Comparison of ENCODE assay signal across 30 mouse cellular contexts in genomic region chr13:24491101-24491500, GRCm38 (mm10).
DNase-seq lines count a peak whose midpoint lies in the region; ATAC-seq lines count a peak whose summit lies in the region.
"Had no signal": no experiment of that assay in that cellular context is flagged by ENCODE, and none has a peak within 500 bp of the region (broad histone marks: within the 10 kb centered on the region; RNA-seq: fewer than 3 reads in every experiment).

No protein-coding gene starts in this region.

- no peak overlapping the region for H3K4me2 ChIP-seq in forebrain, embryonic 11.5 days (ENCODE audit: low read depth, low read length, severe bottlenecking)
- H3K4me2 ChIP-seq in liver, embryonic 13.5 days, result no peak overlapping the region
- H3K4me2 ChIP-seq: embryonic facial prominence, embryonic 13.5 days; heart, embryonic 11.5 days; hindbrain, embryonic 13.5 days; intestine, embryonic 15.5 days had no signal

- H3K27ac ChIP-seq in forebrain, embryonic 10.5 days, result peak overlapping the region; percentile 12; the same call in 1 of the 2 replicates
- no peak overlapping the region for H3K27ac ChIP-seq in forebrain, embryonic 11.5 days (ENCODE audit: low read depth, low read length)
- 0 out of 2 replicates have a peak overlapping the region, but pooled peaks have one; percentile 24 for H3K27ac ChIP-seq in liver, embryonic 13.5 days
- H3K27ac ChIP-seq: embryonic facial prominence, embryonic 13.5 days; gastrocnemius, adult 2 months; hindbrain, embryonic 10.5 days; hindbrain, embryonic 13.5 days; intestine, embryonic 15.5 days had no signal

- no peak overlapping the region for H3K4me3 ChIP-seq in forebrain, embryonic 10.5 days
- H3K4me3 ChIP-seq in forebrain, embryonic 11.5 days (ENCODE audit: low read depth, low read length), result no peak overlapping the region
- H3K4me3 ChIP-seq in liver, embryonic 13.5 days (replicated peaks), result no peak overlapping the region
- H3K4me3 ChIP-seq: embryonic facial prominence, embryonic 13.5 days; gastrocnemius, adult 2 months; hindbrain, embryonic 10.5 days; hindbrain, embryonic 13.5 days; intestine, embryonic 15.5 days had no signal

- H3K9me3 ChIP-seq in forebrain, embryonic 10.5 days, result no peaks in the 10 kb centered on the region
- no peaks in the 10 kb centered on the region for H3K9me3 ChIP-seq in forebrain, embryonic 11.5 days (ENCODE audit: control insufficient read depth, low read length)
- no peaks in the 10 kb centered on the region for H3K9me3 ChIP-seq in liver, embryonic 13.5 days (replicated peaks)
- H3K9me3 ChIP-seq: embryonic facial prominence, embryonic 13.5 days; G1E; hindbrain, embryonic 10.5 days; hindbrain, embryonic 13.5 days; intestine, embryonic 15.5 days had no signal

- DNase-seq in forebrain, embryonic 10.5 days (ENCODE audit: extremely low spot score, low spot score), result no peak
- no peak for DNase-seq in forebrain, embryonic 11.5 days (ENCODE audit: low spot score)
- no peak for DNase-seq in liver, embryonic 13.5 days
- no peak for DNase-seq in liver
- peak; percentile 31 for DNase-seq in fat pad, adult 2 months (ENCODE audit: extremely low read depth, low read depth, low spot score)
- no peak for DNase-seq in embryo, embryonic 9.5 days (ENCODE audit: extremely low spot score)
- no peak for DNase-seq in heart, postnatal 25 days (ENCODE audit: low spot score)
- DNase-seq: adrenal gland, adult 2 months; adrenal gland, postnatal 14 days; B cell, adult 2 months; cerebellum, adult 11-12 months; cerebellum, adult 8-10 months; cerebellum, postnatal 10 days; cerebellum, postnatal 36 days; embryo, embryonic 11 days; forebrain, postnatal 0 days; gastrocnemius, adult 2 months; gastrocnemius, postnatal 14 days; heart, adult 18-20 months; heart, postnatal 36 days; kidney, adult 11 months had no signal

- no peaks in the 10 kb centered on the region for H3K27me3 ChIP-seq in forebrain, embryonic 10.5 days (ENCODE audit: poor library complexity, severe bottlenecking)
- no peaks in the 10 kb centered on the region for H3K27me3 ChIP-seq in forebrain, embryonic 11.5 days (ENCODE audit: control insufficient read depth, insufficient read depth, low read length)
- H3K27me3 ChIP-seq in liver, embryonic 13.5 days, result no peaks in the 10 kb centered on the region
- H3K27me3 ChIP-seq: CH12.LX; embryonic facial prominence, embryonic 13.5 days; hindbrain, embryonic 13.5 days; intestine, embryonic 15.5 days had no signal

- ATAC-seq in forebrain, embryonic 11.5 days (replicated peaks; ENCODE audit: low FRiP score), result no peak
- ATAC-seq in liver, embryonic 13.5 days (ENCODE audit: low read depth), result no peak
- ATAC-seq: forebrain, embryonic 14.5 days; forebrain, postnatal 0 days; hindbrain, embryonic 16.5 days; intestine, embryonic 15.5 days had no signal

- no peaks in the 10 kb centered on the region for H3K36me3 ChIP-seq in forebrain, embryonic 10.5 days (replicated peaks)
- no peaks in the 10 kb centered on the region for H3K36me3 ChIP-seq in forebrain, embryonic 11.5 days (ENCODE audit: control insufficient read depth, insufficient read depth, low read length)
- H3K36me3 ChIP-seq in liver, embryonic 13.5 days, result no peaks in the 10 kb centered on the region
- H3K36me3 ChIP-seq: embryonic facial prominence, embryonic 13.5 days; G1E; hindbrain, embryonic 10.5 days; hindbrain, embryonic 13.5 days; intestine, embryonic 15.5 days had no signal

- intact Hi-C loops in heart, postnatal 25 days (cut with DNase I), result no loop called here

- WGBS in forebrain, embryonic 10.5 days, result 65% methylated on average over 3 of the region's 3 CpGs
- 69% methylated on average over 3 of the region's 3 CpGs for WGBS in forebrain, embryonic 11.5 days
- 76% methylated on average over 3 of the region's 3 CpGs for WGBS in liver, embryonic 13.5 days (ENCODE audit: insufficient replicate concordance)

- no peak overlapping the region for H3K9ac ChIP-seq in forebrain, embryonic 11.5 days (ENCODE audit: low read length)
- H3K9ac ChIP-seq in liver, embryonic 13.5 days, result no peak overlapping the region; the same call in 1 of the 2 replicates
- H3K9ac ChIP-seq: embryonic facial prominence, embryonic 13.5 days; forebrain, postnatal 0 days; hindbrain, embryonic 13.5 days; intestine, embryonic 15.5 days had no signal

- H3K4me1 ChIP-seq in forebrain, embryonic 10.5 days, result peaks cover 3% of the 10 kb centered on the region; the same call in 1 of the 2 replicates
- H3K4me1 ChIP-seq in forebrain, embryonic 11.5 days (replicated peaks; ENCODE audit: control insufficient read depth, insufficient read depth, low read length), result no peaks in the 10 kb centered on the region
- peaks cover 61% of the 10 kb centered on the region for H3K4me1 ChIP-seq in liver, embryonic 13.5 days (replicated peaks)
- H3K4me1 ChIP-seq: hindbrain, embryonic 10.5 days; intestine, embryonic 15.5 days had no signal
